Mouse (Mus musculus) heart, embryonic 13.5 days (tissue): ENCODE results near the gene Zdhhc9. TPM values are rescaled to one million over a fixed set of nuclear protein-coding genes. Genes with fewer than 3 reads are reported as not detected.
A peak's percentile ranks its signal among the peaks of the same experiment; 100 is the strongest.

Experiments used
- ATAC-seq: fragments of 200-750 bp; cut with Nextera tagmentation; 2 replicates; pipeline ENCODE4 v1.8.0; 2017; ENCODE audit warnings: moderate TSS enrichment; ENCODE audit not compliant: insufficient number of reproducible peaks, low FRiP score, low TSS enrichment; ENCODE audit errors: extremely low read depth
- H3K27ac ChIP-seq: fragments of 300-500 bp; sonication (generic); replicated peaks from 2 replicates; pipeline ENCODE4 v1.5.1; 2015; ENCODE audit warnings: moderate library complexity, mild to moderate bottlenecking, inconsistent platforms
- H3K27me3 ChIP-seq: fragments of 300-500 bp; sonication (generic); replicated peaks from 2 replicates; pipeline ENCODE4 v1.6.1; 2015; ENCODE audit warnings: mild to moderate bottlenecking, inconsistent platforms
- H3K36me3 ChIP-seq: fragments of 300-500 bp; sonication (generic); 2 replicates; pipeline ENCODE4 v1.6.1; 2015; ENCODE audit warnings: mild to moderate bottlenecking, inconsistent platforms
- H3K4me1 ChIP-seq: fragments of 300-500 bp; sonication (generic); 2 replicates; pipeline ENCODE4 v1.6.1; 2015; ENCODE audit warnings: inconsistent platforms
- H3K4me2 ChIP-seq: fragments of 300-500 bp; sonication (generic); 2 replicates; pipeline ENCODE4 v1.6.1; 2015; ENCODE audit warnings: inconsistent platforms, mild to moderate bottlenecking, moderate library complexity
- H3K4me3 ChIP-seq: fragments of 300-500 bp; sonication (generic); 2 replicates; pipeline ENCODE4 v1.5.1; 2015; ENCODE audit warnings: moderate library complexity, mild to moderate bottlenecking, inconsistent platforms
- H3K9ac ChIP-seq: fragments of 300-500 bp; sonication (generic); 2 replicates; pipeline ENCODE4 v1.6.1; 2015; ENCODE audit warnings: inconsistent platforms, mild to moderate bottlenecking, moderate library complexity
- H3K9me3 ChIP-seq: fragments of 300-500 bp; sonication (generic); 2 replicates; pipeline ENCODE4 v1.6.1; 2016; ENCODE audit warnings: inconsistent platforms
- WGBS: fragments of 180-500 bp; shearing (Covaris S2); methylation state at CpG from one replicate; pipeline ENCODE4 v1.1.7; 2015; ENCODE audit warnings: mixed read lengths; 5-methylcytosine and 5-hydroxymethylcytosine counted together
- polyA plus RNA-seq: library from polyadenylated mRNA; unstranded; fragments of >200 nt; fragmentation: Nextera tagmentation; extraction: Ambion mirVana; gene quantifications from 2 replicates; pipeline ENCODE4 v1.2.1, GENCODE M21; 2015

Gene Zdhhc9
- polyA plus RNA-seq, 1 experiment from 2014 or later, result 2.2 TPM

DNA sequence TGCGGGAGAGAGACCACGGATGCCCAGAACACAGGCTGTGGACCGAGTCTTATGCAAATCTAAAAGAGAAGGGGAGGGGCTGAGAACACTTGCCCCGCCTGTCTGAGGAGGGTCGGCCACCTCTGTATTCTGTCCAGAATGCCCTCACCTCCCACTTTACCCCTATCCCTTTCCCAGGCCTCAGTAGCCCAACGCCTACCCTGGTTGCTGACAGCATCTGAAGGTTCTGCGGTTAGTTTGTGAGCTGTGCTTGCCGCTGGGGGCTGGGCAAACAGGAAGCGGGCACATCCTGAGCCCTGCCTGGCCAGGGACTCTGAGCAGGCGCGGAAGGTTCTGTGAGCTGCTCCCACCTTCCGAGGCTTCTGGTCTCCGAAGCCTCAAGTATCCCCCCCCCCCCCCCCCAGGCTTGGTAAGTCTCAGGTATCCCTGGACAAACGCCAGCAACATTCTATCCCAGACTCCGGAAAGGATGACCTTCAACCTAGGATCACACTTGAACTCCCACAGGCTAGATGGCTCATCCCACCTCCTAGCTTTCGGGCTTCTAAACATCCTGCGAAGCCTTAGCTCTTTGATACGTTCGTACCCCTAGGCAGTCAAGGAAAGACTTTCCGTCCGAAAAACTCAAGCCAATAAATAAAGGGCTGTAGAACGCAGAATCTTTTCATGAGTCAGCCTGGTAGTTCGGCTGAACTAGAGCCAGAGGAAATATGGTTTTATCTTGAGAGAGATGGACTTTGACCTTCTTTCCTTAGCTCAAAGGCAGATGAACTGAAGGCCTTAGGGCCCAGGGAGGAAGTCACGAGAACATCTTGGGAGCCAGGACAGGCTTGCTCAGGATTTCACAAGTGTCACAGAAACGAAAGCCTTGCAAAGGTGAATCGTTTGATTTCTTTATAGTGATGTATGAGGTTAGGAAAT is 65.0 kb downstream of the Zdhhc9 start:
- WGBS, result 43% methylated on average over 26 of the region's 26 CpGs
- Histone ChIP-seq H3K9me3 (no peaks in the 10 kb centered on the region), H3K4me2 (peak overlapping the region; percentile 63), H3K27me3 (peaks cover 7% of the 10 kb centered on the region; the same call in 1 of the 2 replicates), H3K9ac (peak overlapping the region; percentile 64), H3K36me3 (no peaks in the 10 kb centered on the region), H3K27ac (no peak overlapping the region), H3K4me3 (peak overlapping the region; percentile 41), H3K4me1 (no peaks in the 10 kb centered on the region; the same call in 1 of the 2 replicates)
- ATAC-seq, result no peak

DNA sequence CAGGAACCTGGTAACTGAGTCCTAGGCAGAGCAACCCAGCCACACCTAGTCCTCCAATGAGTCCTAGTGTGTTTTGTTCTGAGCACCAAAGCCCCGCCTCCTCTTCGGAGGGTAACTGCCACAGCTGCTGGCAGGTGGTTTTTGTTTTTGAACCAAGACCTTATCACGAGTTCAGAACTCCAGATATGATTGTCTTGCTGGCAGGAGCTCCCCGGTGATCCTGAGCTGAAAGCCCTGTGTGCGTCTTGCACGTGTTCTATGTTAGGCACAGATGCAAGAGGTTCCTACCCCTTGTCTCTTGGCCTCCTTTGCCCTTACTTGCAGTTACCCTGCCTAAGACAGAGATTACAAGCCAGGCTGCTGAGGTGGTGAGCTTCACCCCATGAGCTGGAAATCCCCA is 67.2 kb downstream of the Zdhhc9 start:
- Histone ChIP-seq H3K36me3 (no peaks in the 10 kb centered on the region), H3K4me1 (no peaks in the 10 kb centered on the region; the same call in 1 of the 2 replicates), H3K9ac (no peak overlapping the region), H3K9me3 (no peaks in the 10 kb centered on the region), H3K27me3 (peaks cover 22% of the 10 kb centered on the region), H3K27ac (no peak overlapping the region), H3K4me3 (no peak overlapping the region), H3K4me2 (no peak overlapping the region)
- WGBS, result 51% methylated on average over 6 of the region's 6 CpGs
- ATAC-seq, result no peak

DNA sequence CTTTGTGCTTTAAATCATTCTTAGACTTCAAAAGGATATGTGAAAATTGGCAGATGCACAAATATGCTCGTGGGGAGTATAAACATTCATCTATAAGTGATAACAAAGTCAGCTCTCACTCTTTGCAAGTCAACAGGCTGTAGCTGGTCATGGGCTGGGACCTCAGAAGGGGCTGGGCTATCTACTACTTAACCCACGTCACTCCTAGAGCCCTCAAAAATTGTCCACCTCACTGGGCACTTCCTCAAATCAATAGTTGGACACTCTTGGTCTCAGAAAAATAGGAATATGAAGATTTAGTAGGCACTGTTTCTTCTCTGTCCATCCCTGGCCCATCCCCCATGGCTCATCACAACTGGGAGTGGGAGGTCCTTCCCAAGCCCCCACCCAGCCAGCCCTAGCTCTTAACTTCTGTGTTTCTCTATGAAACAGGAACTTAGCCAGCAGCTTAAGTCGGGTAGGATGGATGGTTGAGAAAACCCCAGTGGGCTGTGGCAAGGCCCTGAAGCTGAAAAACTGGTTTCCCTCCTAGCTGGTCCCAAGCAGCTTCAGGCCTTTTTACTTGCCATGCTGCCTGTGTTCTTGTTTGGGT is 68.3 kb downstream of the Zdhhc9 start:
- Histone ChIP-seq H3K36me3 (no peaks in the 10 kb centered on the region), H3K4me3 (no peak overlapping the region), H3K9me3 (no peaks in the 10 kb centered on the region), H3K27me3 (peaks cover 31% of the 10 kb centered on the region), H3K27ac (no peak overlapping the region), H3K4me1 (no peaks in the 10 kb centered on the region; the same call in 1 of the 2 replicates), H3K9ac (no peak overlapping the region), H3K4me2 (no peak overlapping the region)
- WGBS, result 45% methylated on average over 3 of the region's 3 CpGs
- ATAC-seq, result no peak

DNA sequence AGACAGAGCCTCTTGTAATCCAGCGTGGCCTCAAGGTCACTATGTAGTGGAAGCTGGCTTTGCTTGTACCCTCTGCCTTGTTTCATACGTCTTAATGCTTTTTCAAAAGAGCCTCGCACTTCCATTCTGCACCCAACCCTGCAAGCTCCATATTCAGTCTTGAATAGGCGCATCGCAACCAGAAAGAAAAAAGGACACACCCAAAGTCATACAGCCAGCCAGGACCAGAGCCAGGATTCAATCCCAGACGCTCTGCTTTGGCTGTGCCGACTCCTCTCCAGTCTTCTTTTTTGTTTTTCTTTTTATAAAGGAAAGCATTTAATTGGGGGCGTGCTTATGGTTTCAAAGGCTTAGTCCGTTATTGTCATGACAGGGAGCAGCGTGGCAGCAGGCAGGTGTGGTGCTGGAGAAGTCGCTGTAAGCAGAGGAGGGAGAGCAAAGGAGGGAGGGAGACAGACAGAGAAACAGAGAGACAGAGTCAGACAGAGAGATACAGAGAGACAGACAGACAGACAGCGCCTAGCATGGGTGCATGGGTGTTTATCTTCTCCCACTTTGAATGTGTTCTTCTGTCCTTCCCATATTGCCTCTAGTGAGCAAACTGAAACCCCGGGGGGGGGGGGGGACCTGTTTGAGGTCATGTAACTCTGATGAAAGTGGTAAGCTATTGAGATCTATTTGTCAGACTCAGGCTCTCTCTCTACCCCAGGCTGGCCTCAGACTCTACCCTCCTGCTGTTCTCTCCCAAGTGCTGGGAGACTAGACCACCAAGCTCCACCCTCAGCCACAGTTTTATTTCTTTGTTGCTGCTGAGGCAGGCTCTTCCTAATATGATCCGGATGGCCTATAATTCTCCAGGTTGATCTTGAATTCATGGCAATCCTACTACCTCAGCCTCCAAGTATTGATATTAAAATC is 69.1 kb downstream of the Zdhhc9 start:
- no peaks in the 10 kb centered on the region for H3K9me3 ChIP-seq
- 56% methylated on average over 14 of the region's 14 CpGs for WGBS
- H3K4me3 ChIP-seq, result no peak overlapping the region
- ATAC-seq, result no peak
- no peaks in the 10 kb centered on the region for H3K36me3 ChIP-seq
- H3K27me3 ChIP-seq, result peaks cover 36% of the 10 kb centered on the region
- no peaks in the 10 kb centered on the region; the same call in 1 of the 2 replicates for H3K4me1 ChIP-seq
- no peak overlapping the region for H3K9ac ChIP-seq
- no peak overlapping the region for H3K4me2 ChIP-seq
- H3K27ac ChIP-seq, result no peak overlapping the region

DNA sequence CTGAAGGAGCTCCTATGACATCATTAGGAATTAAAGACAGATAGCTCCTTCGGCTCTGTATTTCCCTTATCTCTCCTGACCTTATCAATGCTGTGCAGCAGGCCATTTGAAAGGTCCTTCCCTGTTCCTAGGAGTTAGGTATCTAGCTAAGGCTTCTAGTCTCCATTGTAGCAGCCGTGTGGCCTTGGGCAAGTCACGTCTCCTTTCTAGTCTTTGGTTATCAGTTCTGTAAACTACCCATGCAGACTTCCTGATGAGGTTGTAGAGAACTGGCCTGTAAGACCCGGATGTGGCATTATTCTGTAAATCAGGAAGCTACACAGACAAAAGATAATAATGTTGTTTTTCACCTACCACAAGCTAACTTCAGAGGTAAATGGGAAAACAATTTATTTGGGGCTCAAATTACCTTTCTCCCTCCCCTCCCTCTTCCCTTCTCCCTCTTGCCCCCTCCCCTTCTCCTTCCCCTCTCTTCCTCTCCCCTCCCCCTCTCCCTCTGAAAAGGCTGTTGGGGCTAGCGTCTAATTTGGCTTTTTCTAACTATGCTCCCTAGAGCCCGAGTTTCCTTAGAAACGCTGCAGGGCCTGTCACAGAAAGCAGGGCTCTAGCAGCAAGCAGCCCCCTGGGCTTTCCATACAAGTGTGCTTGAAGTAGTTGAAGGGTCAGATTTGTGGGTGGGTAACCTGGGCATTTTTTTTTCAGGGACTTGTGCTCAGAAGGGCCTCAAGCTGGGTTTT is 70.0 kb downstream of the Zdhhc9 start:
- H3K27ac ChIP-seq, result no peak overlapping the region
- no peak overlapping the region for H3K4me3 ChIP-seq
- no peaks in the 10 kb centered on the region for H3K4me1 ChIP-seq
- no peaks in the 10 kb centered on the region for H3K36me3 ChIP-seq
- ATAC-seq, result no peak
- no peak overlapping the region for H3K4me2 ChIP-seq
- no peak overlapping the region for H3K9ac ChIP-seq
- peaks cover 36% of the 10 kb centered on the region for H3K27me3 ChIP-seq
- H3K9me3 ChIP-seq, result no peaks in the 10 kb centered on the region
- 43% methylated on average over 7 of the region's 7 CpGs for WGBS

DNA sequence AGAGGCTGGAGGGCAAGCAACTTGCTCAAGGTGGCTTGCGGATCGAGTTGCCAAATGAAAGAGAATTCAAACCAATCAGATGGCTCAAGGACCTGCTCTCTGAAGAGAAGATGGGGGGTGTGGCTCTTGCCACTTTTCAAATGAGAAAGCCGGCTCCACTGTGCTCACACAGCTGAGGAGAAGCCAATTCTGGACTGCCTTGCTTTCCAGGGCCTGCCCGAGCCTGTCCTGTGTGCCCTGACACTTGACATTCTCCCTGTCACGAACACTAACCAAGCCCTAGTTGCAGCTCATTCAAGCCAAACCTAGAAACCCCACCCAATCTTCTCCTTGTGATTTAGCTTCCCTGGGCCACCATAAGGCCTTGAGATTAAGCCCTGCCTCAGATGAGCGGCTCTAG is 70.7 kb downstream of the Zdhhc9 start:
- 52% methylated on average over 6 of the region's 6 CpGs for WGBS
- no peaks in the 10 kb centered on the region for H3K4me1 ChIP-seq
- no peak overlapping the region for H3K27ac ChIP-seq
- ATAC-seq, result no peak
- H3K27me3 ChIP-seq, result peaks cover 36% of the 10 kb centered on the region
- no peak overlapping the region for H3K9ac ChIP-seq
- no peaks in the 10 kb centered on the region for H3K9me3 ChIP-seq
- no peaks in the 10 kb centered on the region for H3K36me3 ChIP-seq
- H3K4me2 ChIP-seq, result no peak overlapping the region
- no peak overlapping the region for H3K4me3 ChIP-seq

DNA sequence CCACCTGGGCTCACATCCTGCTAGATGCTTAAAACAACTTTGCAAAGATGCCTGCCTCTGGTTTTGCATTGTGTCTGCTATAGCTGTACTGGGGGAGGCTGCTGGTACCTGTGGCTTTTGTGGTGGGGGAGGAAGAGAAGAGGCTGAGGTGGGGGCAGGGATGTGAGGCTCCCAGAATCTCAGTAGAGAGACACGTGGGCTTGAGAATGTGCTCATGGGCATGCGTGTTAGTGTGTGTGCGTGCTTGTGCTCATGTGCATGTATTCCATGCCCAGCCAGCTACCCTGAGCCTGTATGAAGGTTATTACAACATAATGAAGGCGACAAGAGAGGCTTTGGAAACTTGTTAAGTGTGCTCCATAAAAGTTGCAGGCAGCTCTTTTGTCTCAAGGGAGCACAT is 71.7 kb downstream of the Zdhhc9 start:
- H3K27ac ChIP-seq, result no peak overlapping the region
- 75% methylated on average over 4 of the region's 4 CpGs for WGBS

DNA sequence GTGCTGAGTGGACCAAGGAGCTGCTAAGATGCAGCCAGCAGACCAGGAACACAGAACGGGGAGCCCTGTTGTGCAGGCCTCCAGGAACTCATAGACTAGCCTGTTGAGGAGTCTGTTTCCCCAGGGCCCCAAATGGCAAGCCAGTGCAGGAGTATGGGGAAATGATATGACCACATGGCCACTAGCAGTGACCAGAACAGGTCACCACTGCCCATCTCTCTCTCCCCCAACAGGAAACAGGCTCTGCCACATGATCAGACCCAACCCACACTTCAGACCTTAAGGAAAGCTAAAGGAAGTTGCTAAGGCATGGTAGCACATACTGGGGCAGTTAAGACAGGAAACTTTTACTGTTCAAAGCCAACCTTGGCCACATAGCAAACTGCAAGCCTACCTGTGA is 79.5 kb downstream of the Zdhhc9 start:
- no peak overlapping the region for H3K27ac ChIP-seq
- WGBS, result 75% methylated on average over 1 of the region's 1 CpGs
- peaks cover 21% of the 10 kb centered on the region for H3K27me3 ChIP-seq
- no peaks in the 10 kb centered on the region for H3K9me3 ChIP-seq
- no peak overlapping the region for H3K4me3 ChIP-seq
- no peaks in the 10 kb centered on the region for H3K36me3 ChIP-seq
- H3K4me2 ChIP-seq, result no peak overlapping the region
- H3K4me1 ChIP-seq, result no peaks in the 10 kb centered on the region
- no peak overlapping the region for H3K9ac ChIP-seq
- ATAC-seq, result no peak

More for the DNA sequence above, 71.7 kb downstream of the Zdhhc9 start:
- Histone ChIP-seq H3K9me3 (no peaks in the 10 kb centered on the region), H3K4me1 (no peaks in the 10 kb centered on the region), H3K27me3 (peaks cover 34% of the 10 kb centered on the region), H3K36me3 (no peaks in the 10 kb centered on the region), H3K4me2 (no peak overlapping the region), H3K9ac (no peak overlapping the region), H3K4me3 (no peak overlapping the region)
- no peak for ATAC-seq

DNA sequence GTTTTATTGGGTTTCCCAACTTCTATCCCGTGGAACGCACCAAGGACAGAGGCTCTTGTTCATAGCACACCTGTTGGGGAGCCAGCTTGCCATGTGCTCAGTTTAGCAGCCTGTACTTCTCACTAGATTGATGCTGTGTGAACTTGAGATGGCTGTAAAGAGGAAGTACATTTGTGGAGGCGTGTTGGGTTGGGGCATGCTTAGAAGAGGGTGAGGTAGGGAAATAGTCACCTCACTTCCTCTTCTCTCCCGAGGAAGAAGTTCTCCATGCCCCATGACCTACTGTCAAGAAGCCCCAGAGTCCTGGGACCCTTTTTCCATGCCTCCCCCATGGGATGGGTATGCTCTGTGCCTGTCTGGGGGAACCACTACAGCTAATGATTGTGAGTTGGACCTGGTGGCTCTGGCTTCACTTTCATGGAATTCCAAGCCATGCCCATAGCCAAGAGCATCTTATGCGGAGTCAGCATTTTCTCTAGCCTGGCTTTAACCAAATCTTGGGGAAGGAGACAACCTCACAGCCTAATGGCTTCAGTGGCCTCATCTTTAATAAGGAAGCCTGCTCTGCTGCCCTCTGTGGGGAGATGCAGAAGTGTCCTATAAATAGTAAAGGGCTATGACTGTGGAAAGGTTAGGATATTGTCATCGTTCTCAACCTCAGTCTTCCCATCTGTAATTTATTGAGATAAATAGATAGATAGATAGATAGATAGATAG is 81.0 kb downstream of the Zdhhc9 start:
- Histone ChIP-seq H3K4me2 (no peak overlapping the region), H3K4me3 (no peak overlapping the region), H3K9ac (no peak overlapping the region), H3K4me1 (no peaks in the 10 kb centered on the region), H3K27me3 (peaks cover 26% of the 10 kb centered on the region), H3K36me3 (no peaks in the 10 kb centered on the region), H3K27ac (no peak overlapping the region), H3K9me3 (no peaks in the 10 kb centered on the region)
- ATAC-seq, result no peak
- WGBS, result 65% methylated on average over 6 of the region's 6 CpGs

DNA sequence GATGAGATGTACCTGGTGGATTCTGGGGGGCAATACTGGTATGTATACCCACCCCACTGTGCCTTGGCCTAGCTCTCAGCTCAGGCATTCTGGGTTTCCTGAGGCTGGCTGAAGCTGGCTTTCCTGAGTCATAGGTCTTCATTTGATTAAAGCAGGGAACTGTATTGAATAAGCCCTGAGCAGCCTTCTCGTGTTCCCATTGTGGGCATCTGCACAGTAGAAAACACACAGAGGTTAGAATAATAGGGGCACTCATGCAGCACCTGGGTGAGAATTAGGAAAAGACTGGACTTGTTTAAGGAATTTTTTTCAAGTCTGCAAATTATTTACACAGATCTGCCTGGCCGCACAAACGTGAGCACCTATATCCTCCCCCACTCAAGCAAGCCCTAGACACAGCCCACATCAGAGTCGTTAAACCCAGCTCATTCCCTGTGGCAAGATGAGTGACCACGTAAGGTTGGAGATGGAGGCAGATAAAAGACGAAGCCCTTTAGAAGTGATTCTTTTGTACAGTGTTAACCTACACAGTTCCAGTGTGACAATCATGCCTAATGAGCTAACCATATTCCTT is 81.7 kb downstream of the Zdhhc9 start:
- no peaks in the 10 kb centered on the region for H3K4me1 ChIP-seq
- no peak overlapping the region for H3K4me3 ChIP-seq
- no peak overlapping the region for H3K27ac ChIP-seq
- H3K9me3 ChIP-seq, result no peaks in the 10 kb centered on the region
- ATAC-seq, result no peak
- H3K4me2 ChIP-seq, result no peak overlapping the region
- no peak overlapping the region for H3K9ac ChIP-seq
- WGBS, result 73% methylated on average over 6 of the region's 6 CpGs
- no peaks in the 10 kb centered on the region for H3K36me3 ChIP-seq
- peaks cover 29% of the 10 kb centered on the region for H3K27me3 ChIP-seq
